Mouse (Mus musculus) CH12.LX (cell line): ENCODE results near the gene Kcnab3. TPM values are rescaled to one million over a fixed set of nuclear protein-coding genes. Genes with fewer than 3 reads are reported as not detected.
A peak's percentile ranks its signal among the peaks of the same experiment; 100 is the strongest.

Experiments used
- DNase-seq: peaks from one replicate; pipeline ENCODE4 v3.0.0-alpha.2; 2013; ENCODE audit errors: extremely low read depth
- H3K27ac ChIP-seq: 2 replicates; pipeline ENCODE4 v1.5.1; 2012; ENCODE audit warnings: low read depth, mild to moderate bottlenecking, control low read depth, moderate library complexity; ENCODE audit not compliant: insufficient read depth
- H3K27me3 ChIP-seq: replicated peaks from 2 replicates; pipeline ENCODE3; 2012; ENCODE audit warnings: inconsistent platforms
- H3K36me3 ChIP-seq, 2 experiments: replicated peaks in 1 of 2; 2 replicates each; pipeline versions ENCODE3 to v1.6.1; 2012; ENCODE audit warnings: inconsistent platforms in 1 of 2, low read length in 1 of 2, mild to moderate bottlenecking in 1 of 2, mixed read lengths in 1 of 2, moderate library complexity in 1 of 2; ENCODE audit not compliant: control insufficient read depth in 1 of 2, insufficient read depth in 1 of 2
- H3K4me1 ChIP-seq, 2 experiments: 2 replicates each; pipeline ENCODE4 v1.6.1; 2012; ENCODE audit warnings: inconsistent platforms in 1 of 2, moderate library complexity in 1 of 2; ENCODE audit not compliant: insufficient read depth in 2 of 2, control insufficient read depth in 1 of 2
- H3K4me2 ChIP-seq: 2 replicates; pipeline ENCODE4 v1.6.1; 2012; ENCODE audit warnings: low read depth, mild to moderate bottlenecking, control low read depth; ENCODE audit not compliant: poor library complexity, insufficient read depth, severe bottlenecking
- H3K4me3 ChIP-seq, 3 experiments: fragments of 150-350 bp in 1 of 3; sonication (generic) in 1 of 3; replicated peaks in 1 of 3; 2 replicates each; pipeline versions ENCODE3 to v1.5.1; 2011 to 2012; ENCODE audit warnings: low read depth in 2 of 3, low read length in 2 of 3, mild to moderate bottlenecking in 2 of 3, moderate library complexity in 2 of 3, control low read depth in 1 of 3, improper control_type of control experiment in 1 of 3, inconsistent platforms in 1 of 3, mixed read lengths in 1 of 3; ENCODE audit not compliant: poor library complexity in 1 of 3
- H3K79me2 ChIP-seq: replicated peaks from 2 replicates; pipeline ENCODE4 v1.6.1; 2012; ENCODE audit warnings: mild to moderate bottlenecking, moderate library complexity; ENCODE audit not compliant: control insufficient read depth, poor library complexity, insufficient read depth, severe bottlenecking; ENCODE audit errors: extremely low read depth
- H3K9ac ChIP-seq: 2 replicates; pipeline ENCODE4 v1.6.1; 2012; ENCODE audit warnings: low read depth, mild to moderate bottlenecking, control low read depth, moderate library complexity; ENCODE audit not compliant: insufficient read depth
- H3K9me3 ChIP-seq: replicated peaks from 2 replicates; pipeline ENCODE3; 2012; ENCODE audit warnings: low read length, inconsistent platforms, mixed read lengths
- BHLHE40 ChIP-seq: IDR thresholded peaks from 2 replicates; pipeline ENCODE4 v1.6.1; 2011; ENCODE audit warnings: mild to moderate bottlenecking, low read depth, low read length, improper control_type of control experiment
- CHD1 ChIP-seq: IDR thresholded peaks from 2 replicates; pipeline ENCODE4 v1.6.1; 2012; ENCODE audit warnings: low read depth, low read length, improper control_type of control experiment, inconsistent platforms
- CHD2 ChIP-seq: IDR thresholded peaks from 2 replicates; pipeline ENCODE4 v1.6.1; 2011; ENCODE audit warnings: low read length, improper control_type of control experiment
- CTCF ChIP-seq, 2 experiments: IDR thresholded peaks in 1 of 2; conservative IDR thresholded peaks in 1 of 2; 2 replicates each; pipeline ENCODE4 v1.5.1; 2011 to 2012; ENCODE audit warnings: low read depth in 2 of 2, low read length in 2 of 2, improper control_type of control experiment in 1 of 2, inconsistent platforms in 1 of 2, mild to moderate bottlenecking in 1 of 2, moderate library complexity in 1 of 2
- E2F4 ChIP-seq: IDR thresholded peaks from 2 replicates; pipeline ENCODE4 v1.6.1; 2011; ENCODE audit warnings: low read depth, low read length, improper control_type of control experiment; ENCODE audit not compliant: insufficient replicate concordance
- EP300 ChIP-seq: IDR thresholded peaks from 2 replicates; pipeline ENCODE4 v1.6.1; 2011; ENCODE audit warnings: low read length, improper control_type of control experiment
- ETS1 ChIP-seq: conservative IDR thresholded peaks from 2 replicates; pipeline ENCODE4 v1.6.1; 2012; ENCODE audit warnings: low read depth, mild to moderate bottlenecking, inconsistent platforms, low read length, improper control_type of control experiment, moderate library complexity
- GABPA ChIP-seq: IDR thresholded peaks from 2 replicates; pipeline ENCODE4 v1.6.1; 2012; ENCODE audit warnings: low read depth, low read length, improper control_type of control experiment, inconsistent platforms; ENCODE audit not compliant: insufficient replicate concordance
- HCFC1 ChIP-seq: IDR thresholded peaks from 2 replicates; pipeline ENCODE4 v1.6.1; 2012; ENCODE audit warnings: low read depth, mild to moderate bottlenecking, inconsistent platforms, low read length, improper control_type of control experiment
- IRF4 ChIP-seq: IDR thresholded peaks from 2 replicates; pipeline ENCODE4 v1.6.1; 2014; ENCODE audit warnings: low read depth, mild to moderate bottlenecking, inconsistent platforms, low read length, improper control_type of control experiment
- JUN ChIP-seq: IDR thresholded peaks from 2 replicates; pipeline ENCODE4 v1.6.1; 2011; ENCODE audit warnings: low read depth, mild to moderate bottlenecking, low read length, improper control_type of control experiment, moderate library complexity; ENCODE audit not compliant: insufficient read depth
- JUND ChIP-seq: conservative IDR thresholded peaks from 2 replicates; pipeline ENCODE4 v1.6.1; 2011; ENCODE audit warnings: low read depth, low read length, improper control_type of control experiment
- KAT2A ChIP-seq: IDR thresholded peaks from 2 replicates; pipeline ENCODE4 v1.6.1; 2012; ENCODE audit warnings: low read length, improper control_type of control experiment, inconsistent platforms; ENCODE audit not compliant: insufficient replicate concordance
- MAFK ChIP-seq: IDR thresholded peaks from 2 replicates; pipeline ENCODE4 v1.6.1; 2011; ENCODE audit warnings: low read length, improper control_type of control experiment; ENCODE audit not compliant: insufficient replicate concordance
- MAX ChIP-seq: IDR thresholded peaks from 2 replicates; pipeline ENCODE4 v1.6.1; 2011; ENCODE audit warnings: low read length, improper control_type of control experiment
- MAZ ChIP-seq: IDR thresholded peaks from 2 replicates; pipeline ENCODE4 v1.6.1; 2012; ENCODE audit warnings: low read depth, mild to moderate bottlenecking, inconsistent platforms, low read length, improper control_type of control experiment, moderate library complexity
- MEF2A ChIP-seq: IDR thresholded peaks from 2 replicates; pipeline ENCODE4 v1.6.1; 2014; ENCODE audit warnings: low read depth, mild to moderate bottlenecking, inconsistent platforms, low read length, improper control_type of control experiment, borderline replicate concordance
- MXI1 ChIP-seq: IDR thresholded peaks from 2 replicates; pipeline ENCODE4 v1.6.1; 2011; ENCODE audit warnings: mild to moderate bottlenecking, low read depth, low read length, improper control_type of control experiment
- MYC ChIP-seq: IDR thresholded peaks from 2 replicates; pipeline ENCODE4 v1.6.1; 2011; ENCODE audit warnings: low read depth, mild to moderate bottlenecking, improper control_type of control experiment, low read length
- NELFE ChIP-seq: IDR thresholded peaks from 2 replicates; pipeline ENCODE4 v1.6.1; 2011; ENCODE audit warnings: low read depth, low read length, improper control_type of control experiment
- PAX5 ChIP-seq: IDR thresholded peaks from 2 replicates; pipeline ENCODE4 v1.6.1; 2012; ENCODE audit warnings: low read length, inconsistent platforms, mixed read lengths
- SIN3A ChIP-seq: IDR thresholded peaks from 2 replicates; pipeline ENCODE4 v1.6.1; 2012; ENCODE audit warnings: low read length, improper control_type of control experiment, inconsistent platforms
- TBP ChIP-seq: conservative IDR thresholded peaks from 2 replicates; pipeline ENCODE4 v1.6.1; 2011; ENCODE audit warnings: low read depth, low read length, improper control_type of control experiment
- UBTF ChIP-seq: IDR thresholded peaks from 2 replicates; pipeline ENCODE4 v1.6.1; 2012; ENCODE audit warnings: low read depth, mild to moderate bottlenecking, inconsistent platforms, low read length, improper control_type of control experiment, moderate library complexity
- ZKSCAN1 ChIP-seq: IDR thresholded peaks from 2 replicates; pipeline ENCODE4 v1.6.1; 2012; ENCODE audit warnings: low read depth, inconsistent platforms, low read length, improper control_type of control experiment, borderline replicate concordance
- ZMIZ1 ChIP-seq: IDR thresholded peaks from 2 replicates; pipeline ENCODE4 v1.6.1; 2012; ENCODE audit warnings: low read depth, mild to moderate bottlenecking, inconsistent platforms, low read length, improper control_type of control experiment
- dilution Hi-C: fragments of 300-500 bp; cut with MboI; formaldehyde crosslinking; loops from 2 replicates; pipeline ENCODE4 v1.14.3; 2020; ENCODE audit warnings: low sequenced_read_pairs; ENCODE audit not compliant: extremely low pct_unique_long_range_greater_than_20kb, extremely low pct_ligation_motif_present
- in situ Hi-C: fragments of 300-500 bp; cut with MboI; formaldehyde crosslinking; loops from 3 replicates; pipeline ENCODE4 v1.14.3; 2019; ENCODE audit warnings: low sequenced_read_pairs, low pct_ligation_motif_present, low pct_unique_long_range_greater_than_20kb, mixed read lengths
- polyA plus RNA-seq: library from polyadenylated mRNA; unstranded; fragments of >175 nt; gene quantifications from 2 replicates; pipeline ENCODE4 v1.2.1, GENCODE M21; 2012; ENCODE audit warnings: low read depth; ENCODE audit not compliant: insufficient read length
- total RNA-seq, 2 experiments: library from RNA; depleted of rRNA; stranded (reverse); fragments of 300-350 nt in 1 of 2; fragments of >200 nt in 1 of 2; gene quantifications; 2 replicates each; pipeline ENCODE4 v1.2.3; 2012 to 2014

Gene Kcnab3
- total and polyA plus RNA-seq, 3 experiments: 0.39 to 1.1 TPM; not detected in 1

DNA sequence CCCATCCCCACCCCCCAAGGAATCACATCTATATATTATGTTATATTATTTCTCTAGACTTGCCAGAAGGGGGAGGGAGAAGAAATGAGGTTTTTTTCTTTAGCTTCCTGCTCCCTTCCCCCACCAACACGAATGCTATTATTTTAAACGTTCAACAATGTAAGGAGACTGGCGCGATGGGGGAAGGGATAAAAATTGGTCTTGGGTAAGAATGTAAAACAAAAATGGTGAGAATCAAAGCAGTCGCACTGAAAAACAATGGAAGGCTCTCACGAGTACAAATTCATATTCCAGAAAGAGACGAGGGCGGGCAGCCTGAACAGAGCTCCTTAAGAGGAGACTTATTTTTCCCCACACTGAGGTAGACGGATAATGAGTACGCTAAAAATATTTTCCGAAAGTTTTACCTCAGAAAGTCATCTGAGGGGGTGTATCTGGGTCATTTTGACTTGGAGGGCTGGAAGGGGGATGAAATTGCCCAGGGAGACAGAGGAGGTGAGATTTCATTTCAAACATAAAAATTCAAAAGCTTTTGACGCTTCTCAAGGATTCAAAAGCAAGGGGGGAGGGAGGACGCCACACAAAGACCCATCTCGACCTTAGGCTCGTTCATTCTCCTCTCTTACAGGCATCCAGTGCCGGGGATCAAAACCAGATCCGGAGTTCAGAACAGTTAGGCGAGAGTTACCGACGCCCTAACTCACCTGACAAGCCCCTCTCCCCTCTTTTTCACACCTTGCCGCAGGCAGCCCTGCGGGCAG is 41.0 kb downstream of the Kcnab3 start:
- Histone ChIP-seq H3K36me3 (peaks cover 5 to 39% of the 10 kb centered on the region in 2 experiments), H3K4me1 (peaks cover 7 to 43% of the 10 kb centered on the region in 2 experiments), H3K9me3 (no peaks in the 10 kb centered on the region), H3K27me3 (no peaks in the 10 kb centered on the region), H3K9ac (peak overlapping the region; percentile 100), H3K79me2 (peaks cover 3% of the 10 kb centered on the region; the same call in 1 of the 2 replicates), H3K4me3 (peak overlapping the region; percentile 76 to 84 (median 78))
- dilution Hi-C loops (no loop called here), in situ Hi-C loops (loop anchor here (5.0 kb wide), 2 partner anchors 35 to 100 kb away; no protein-coding TSS in a partner anchor)
- TF ChIP-seq CTCF (conservative IDR thresholded peaks at IDR 0.05 in 1 of 2, IDR thresholded peaks at IDR 0.05 in 1 of 2; ENCODE audit: low read depth in 2 of 2, low read length in 2 of 2) (no peak), HCFC1 (no peak; the same call in 1 of the 2 replicates), GABPA (no peak), IRF4 (no peak), MXI1 (peak; percentile 20; the same call in 1 of the 2 replicates), MAX (no peak), UBTF (no peak), KAT2A (no peak), MYC (no peak), CHD2 (peak; percentile 95), JUN (no peak), ZMIZ1 (no peak), ETS1 (peak; percentile 24; the same call in 1 of the 2 replicates), MEF2A (0 out of 2 replicates have a peak, but pooled peaks have one; percentile 8), TBP (peak; percentile 41; the same call in 1 of the 2 replicates), MAZ (0 out of 2 replicates have a peak, but pooled peaks have one; percentile 21), CHD1 (no peak; the same call in 1 of the 2 replicates), E2F4 (no peak), SIN3A (peak; percentile 69; the same call in 1 of the 2 replicates), NELFE (no peak), EP300 (no peak), ZKSCAN1 (no peak), BHLHE40 (no peak; the same call in 1 of the 2 replicates), JUND (no peak), PAX5 (no peak), MAFK (no peak)
- TF ChIP-seq, all 38 proteins: peak for 7
- H3K4me2 ChIP-seq: peak overlapping the region; percentile 96
- peak overlapping the region; percentile 16; the same call in 1 of the 2 replicates for H3K27ac ChIP-seq
- DNase-seq: no peak
